Mouse (Mus musculus) myocyte (in vitro differentiated cells): ENCODE measurements around the gene Bahcc1. TPM values are rescaled to one million over a fixed set of nuclear protein-coding genes. Genes with fewer than 3 reads are reported as not detected.

Experiments used
- H3K27me3 ChIP-seq: one replicate; pipeline ENCODE4 v1.6.1; 2011; ENCODE audit not compliant: control insufficient read depth, insufficient read depth, insufficient read length
- H3K36me3 ChIP-seq: one replicate; pipeline ENCODE4 v1.6.1; 2011; ENCODE audit not compliant: control insufficient read depth, insufficient read depth
- H3K4me2 ChIP-seq: one replicate; pipeline ENCODE4 v1.6.1; 2011; ENCODE audit warnings: low read depth, control low read depth
- H3K4me3 ChIP-seq: one replicate; pipeline ENCODE4 v1.5.1; 2011; ENCODE audit warnings: mild to moderate bottlenecking, control low read depth, moderate library complexity
- H3K79me2 ChIP-seq: one replicate; pipeline ENCODE4 v1.6.1; 2011; ENCODE audit not compliant: control insufficient read depth, insufficient read depth
- H3ac ChIP-seq: one replicate; pipeline ENCODE4 v1.6.1; 2011; ENCODE audit not compliant: control insufficient read depth, insufficient read length
- CEBPB ChIP-seq: IDR thresholded peaks from 2 replicates; pipeline ENCODE4 v1.6.1; 2011; ENCODE audit warnings: mild to moderate bottlenecking, moderate library complexity; ENCODE audit not compliant: poor library complexity, insufficient read depth, severe bottlenecking
- E2F4 ChIP-seq: IDR thresholded peaks from one replicate; pipeline ENCODE4 v1.6.1; 2011; ENCODE audit warnings: mild to moderate bottlenecking, control low read depth, moderate library complexity; ENCODE audit not compliant: insufficient read depth
- MAX ChIP-seq: IDR thresholded peaks from one replicate; pipeline ENCODE4 v1.6.1; 2011; ENCODE audit warnings: low read depth, mild to moderate bottlenecking, control low read depth
- MYOD1 ChIP-seq, 3 experiments: IDR thresholded peaks; one replicate each; pipeline ENCODE4 v1.6.1; 2011; ENCODE audit warnings: control low read depth in 2 of 3, low read depth in 2 of 3, mild to moderate bottlenecking in 2 of 3, moderate library complexity in 1 of 3; ENCODE audit not compliant: insufficient read length in 2 of 3, control insufficient read depth in 1 of 3
- MYOG ChIP-seq, 3 experiments: IDR thresholded peaks; one replicate each; pipeline ENCODE4 v1.6.1; 2011; ENCODE audit warnings: control low read depth in 2 of 3, low read depth in 2 of 3, mild to moderate bottlenecking in 2 of 3; ENCODE audit not compliant: insufficient read length in 2 of 3, control insufficient read depth in 1 of 3, insufficient read depth in 1 of 3
- POLR2A ChIP-seq: IDR thresholded peaks from one replicate; pipeline ENCODE4 v1.6.1; 2011; ENCODE audit warnings: low read depth, mild to moderate bottlenecking, control low read depth, moderate library complexity; ENCODE audit not compliant: insufficient read length
- POLR2AphosphoS2 ChIP-seq: IDR thresholded peaks from one replicate; pipeline ENCODE4 v1.6.1; 2011; ENCODE audit warnings: low read depth, control low read depth; ENCODE audit not compliant: insufficient read length
- REST ChIP-seq: IDR thresholded peaks from one replicate; pipeline ENCODE4 v1.6.1; 2011; ENCODE audit warnings: mild to moderate bottlenecking, control low read depth, moderate library complexity; ENCODE audit not compliant: insufficient read depth, insufficient read length
- SRF ChIP-seq: IDR thresholded peaks from one replicate; pipeline ENCODE4 v1.6.1; 2011; ENCODE audit warnings: low read depth; ENCODE audit not compliant: control insufficient read depth, insufficient read length
- TCF12 ChIP-seq: IDR thresholded peaks from one replicate; pipeline ENCODE4 v1.6.1; 2011; ENCODE audit warnings: mild to moderate bottlenecking, control low read depth; ENCODE audit not compliant: poor library complexity, insufficient read depth, severe bottlenecking
- TCF3 ChIP-seq: IDR thresholded peaks from one replicate; pipeline ENCODE4 v1.6.1; 2011; ENCODE audit warnings: low read depth, control low read depth; ENCODE audit not compliant: insufficient read length
- USF1 ChIP-seq: IDR thresholded peaks from one replicate; pipeline ENCODE4 v1.6.1; 2011; ENCODE audit warnings: low read depth, mild to moderate bottlenecking, control low read depth, moderate library complexity
- polyA plus RNA-seq: library from polyadenylated mRNA; unstranded; fragments of >200 nt; fragmentation: generic; extraction: Trizol; gene quantifications from one replicate; pipeline ENCODE4 v1.2.1, GENCODE M21; 2012; ENCODE audit warnings: missing spikeins

The Bahcc1 gene
- 6.3 TPM for polyA plus RNA-seq

DNA sequence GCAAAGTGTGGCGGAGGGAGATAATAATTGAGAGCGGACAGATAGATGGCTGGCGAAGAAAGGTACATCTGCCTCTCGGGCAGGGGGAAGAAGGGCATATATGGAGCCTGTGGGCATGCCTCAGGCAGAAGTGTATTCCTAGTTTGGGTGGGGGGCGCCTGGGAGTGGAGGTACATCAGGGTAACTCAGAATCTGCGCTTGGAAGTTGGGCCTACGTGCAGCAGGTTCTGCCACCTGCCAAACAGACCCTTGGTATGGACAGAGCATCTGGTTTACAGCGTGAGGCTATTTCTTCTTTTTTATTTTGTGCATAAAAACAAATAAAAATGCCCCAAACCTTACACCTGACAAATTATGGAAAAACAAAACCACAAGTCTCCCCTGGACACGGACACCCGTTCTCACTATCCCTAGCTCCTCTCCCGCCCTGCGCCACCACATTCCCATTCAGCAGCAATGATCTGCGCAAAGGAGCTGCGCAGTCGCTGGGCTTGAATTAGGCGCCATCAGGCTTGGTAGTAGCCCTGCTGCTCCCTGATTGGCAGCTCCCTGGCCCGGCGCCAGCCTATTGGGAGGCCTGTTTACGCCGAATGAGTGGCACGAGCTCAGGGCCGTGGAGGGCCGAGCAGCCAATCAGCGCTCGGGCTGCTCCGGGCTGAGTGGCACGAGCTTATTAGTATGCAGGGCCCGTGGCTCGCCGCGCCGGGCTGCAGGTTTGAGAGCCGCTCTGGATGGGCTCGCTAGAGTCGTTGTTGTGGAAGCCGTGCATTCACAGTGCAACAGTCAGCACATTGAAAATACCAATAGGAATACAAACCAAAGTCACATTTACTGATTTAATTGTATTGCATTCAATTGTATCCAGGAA is at the start of gene Bahcc1:
TSS of gene Bahcc1 (plus strand) at position 718 of the 868 bp plus-strand sequence.
- Histone ChIP-seq H3K79me2 (peaks cover 57% of the 10 kb centered on the region), H3K4me2 (peak within 1 kb of the TSS; percentile 100), H3K36me3 (no peaks in the 10 kb centered on the region), H3ac (peak within 1 kb of the TSS; percentile 94), H3K4me3 (peak within 1 kb of the TSS; percentile 84), H3K27me3 (no peaks in the 10 kb centered on the region)
- TF ChIP-seq MYOG (IDR thresholded peaks at IDR 0.05; ENCODE audit: control insufficient read depth in 1 of 3, insufficient read depth in 1 of 3, insufficient read length in 2 of 3, low read depth in 2 of 3) (no peak), POLR2AphosphoS2 (peak; percentile 90), REST (no peak), MYOD1 (IDR thresholded peaks at IDR 0.05; ENCODE audit: control insufficient read depth in 1 of 3, insufficient read length in 2 of 3, low read depth in 2 of 3) (no peak), MAX (no peak), CEBPB (no peak), TCF3 (no peak), E2F4 (peak; percentile 94), USF1 (peak; percentile 24), SRF (peak; percentile 49), POLR2A (peak; percentile 94), TCF12 (no peak)

DNA sequence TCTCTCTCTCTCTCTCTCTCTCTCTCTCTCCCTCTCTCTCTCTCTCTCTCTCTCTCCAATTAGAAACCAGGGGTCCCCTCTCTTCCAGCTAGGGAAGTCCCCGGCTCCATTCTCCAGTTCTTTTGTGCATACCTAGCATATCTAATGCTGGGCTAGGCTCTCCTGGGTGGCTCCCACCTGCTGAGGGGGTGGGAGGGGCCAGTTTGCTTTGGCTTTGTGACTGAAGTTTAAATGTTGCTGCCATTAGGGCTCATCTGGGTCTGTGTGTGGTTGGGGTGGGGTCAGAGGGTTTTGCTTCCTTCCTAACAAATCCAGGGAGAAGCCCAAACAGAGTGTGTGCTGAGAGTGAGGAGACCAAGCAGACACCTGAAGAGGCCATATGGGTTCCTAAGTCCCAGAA is 49.6 kb upstream of the Bahcc1 start:
- no peak overlapping the region for H3ac ChIP-seq
- no peak overlapping the region for H3K4me2 ChIP-seq
- no peaks in the 10 kb centered on the region for H3K27me3 ChIP-seq
- H3K4me3 ChIP-seq = no peak overlapping the region
- H3K36me3 ChIP-seq = no peaks in the 10 kb centered on the region
- TF ChIP-seq REST (no peak), SRF (no peak), POLR2A (no peak), E2F4 (no peak), TCF3 (no peak), MYOD1 (IDR thresholded peaks at IDR 0.05; ENCODE audit: control insufficient read depth in 1 of 3, insufficient read length in 2 of 3, low read depth in 2 of 3) (no peak), CEBPB (no peak), MYOG (IDR thresholded peaks at IDR 0.05; ENCODE audit: control insufficient read depth in 1 of 3, insufficient read depth in 1 of 3, insufficient read length in 2 of 3, low read depth in 2 of 3) (no peak), USF1 (no peak), MAX (no peak), TCF12 (no peak), POLR2AphosphoS2 (no peak)
- peaks cover 15% of the 10 kb centered on the region for H3K79me2 ChIP-seq

DNA sequence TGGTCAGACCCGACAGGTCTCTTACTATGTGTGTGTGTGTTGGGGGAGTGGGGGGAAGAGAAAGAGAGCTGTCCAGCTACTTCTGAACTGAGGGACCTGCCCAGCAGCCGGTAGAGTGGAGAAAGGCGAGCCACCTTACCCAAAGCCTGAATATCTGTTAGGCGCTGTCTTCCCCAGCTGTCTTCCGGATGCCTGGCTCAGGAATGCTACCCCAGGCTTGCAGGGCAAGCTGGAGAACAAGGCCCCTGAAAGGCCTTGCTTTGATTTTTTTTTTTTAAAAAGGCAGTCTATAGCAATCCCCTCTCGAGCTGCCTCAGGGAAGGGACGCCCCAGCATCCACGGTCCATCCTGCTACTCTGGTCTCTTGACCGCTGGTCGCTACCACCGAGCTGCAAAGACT is 49.0 kb upstream of the Bahcc1 start:
- TF ChIP-seq MYOG (IDR thresholded peaks at IDR 0.05; ENCODE audit: control insufficient read depth in 1 of 3, insufficient read depth in 1 of 3, insufficient read length in 2 of 3, low read depth in 2 of 3) = peak in 1 of 3 experiments; percentile 51
- no peak for TF ChIP-seq USF1
- H3K27me3 ChIP-seq = no peaks in the 10 kb centered on the region
- H3K79me2 ChIP-seq = peaks cover 20% of the 10 kb centered on the region
- no peak overlapping the region for H3K4me2 ChIP-seq
- no peak overlapping the region for H3K4me3 ChIP-seq
- H3ac ChIP-seq = no peak overlapping the region
- H3K36me3 ChIP-seq = no peaks in the 10 kb centered on the region

DNA sequence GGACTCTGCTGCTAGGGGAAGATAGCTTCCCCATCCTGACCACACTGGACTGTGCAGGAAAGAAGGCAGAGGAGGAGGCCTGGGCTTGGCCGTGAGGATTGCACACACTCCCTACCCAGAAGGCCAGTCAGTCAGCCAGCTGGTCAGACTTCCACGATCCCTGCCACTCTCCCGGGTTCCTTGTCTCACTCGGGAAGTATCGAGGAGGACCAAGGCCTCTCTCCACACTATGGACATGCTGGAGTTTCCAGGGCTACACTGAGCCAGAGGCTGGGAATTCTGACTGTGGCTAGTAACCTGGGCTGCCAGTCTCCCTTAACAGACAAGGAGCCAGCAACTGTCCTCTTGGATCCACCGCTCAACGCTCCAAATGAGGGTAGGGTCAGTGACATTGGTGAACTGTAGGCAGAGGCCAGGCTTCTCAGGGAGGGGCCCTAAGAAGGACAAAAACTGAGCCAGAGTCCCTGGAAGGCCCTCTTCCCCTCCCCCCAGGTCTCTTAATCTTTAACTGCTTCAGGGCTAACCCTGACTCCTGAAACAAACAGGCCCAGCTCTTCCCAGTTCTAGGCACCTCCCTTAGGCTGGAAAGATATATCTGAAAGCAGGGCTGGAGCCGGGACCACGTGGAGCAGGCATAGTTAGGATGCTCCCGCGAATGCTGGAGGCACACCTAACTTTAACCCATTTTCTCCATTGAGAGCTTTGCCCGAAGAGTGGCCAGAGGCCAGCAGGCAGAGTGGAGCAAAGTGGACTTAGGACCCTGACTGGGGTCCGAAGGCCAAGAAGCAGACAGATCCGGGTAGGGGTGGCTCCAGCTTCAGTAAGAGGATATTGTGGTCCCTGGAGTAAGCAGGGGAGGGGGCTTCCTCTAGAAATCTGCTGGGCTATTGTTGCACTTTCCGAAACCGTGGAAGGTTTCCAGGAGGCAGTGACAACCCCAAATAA is 48.1 kb upstream of the Bahcc1 start:
- TF ChIP-seq POLR2AphosphoS2 = peak; percentile 26
- no peak for TF ChIP-seq CEBPB

DNA sequence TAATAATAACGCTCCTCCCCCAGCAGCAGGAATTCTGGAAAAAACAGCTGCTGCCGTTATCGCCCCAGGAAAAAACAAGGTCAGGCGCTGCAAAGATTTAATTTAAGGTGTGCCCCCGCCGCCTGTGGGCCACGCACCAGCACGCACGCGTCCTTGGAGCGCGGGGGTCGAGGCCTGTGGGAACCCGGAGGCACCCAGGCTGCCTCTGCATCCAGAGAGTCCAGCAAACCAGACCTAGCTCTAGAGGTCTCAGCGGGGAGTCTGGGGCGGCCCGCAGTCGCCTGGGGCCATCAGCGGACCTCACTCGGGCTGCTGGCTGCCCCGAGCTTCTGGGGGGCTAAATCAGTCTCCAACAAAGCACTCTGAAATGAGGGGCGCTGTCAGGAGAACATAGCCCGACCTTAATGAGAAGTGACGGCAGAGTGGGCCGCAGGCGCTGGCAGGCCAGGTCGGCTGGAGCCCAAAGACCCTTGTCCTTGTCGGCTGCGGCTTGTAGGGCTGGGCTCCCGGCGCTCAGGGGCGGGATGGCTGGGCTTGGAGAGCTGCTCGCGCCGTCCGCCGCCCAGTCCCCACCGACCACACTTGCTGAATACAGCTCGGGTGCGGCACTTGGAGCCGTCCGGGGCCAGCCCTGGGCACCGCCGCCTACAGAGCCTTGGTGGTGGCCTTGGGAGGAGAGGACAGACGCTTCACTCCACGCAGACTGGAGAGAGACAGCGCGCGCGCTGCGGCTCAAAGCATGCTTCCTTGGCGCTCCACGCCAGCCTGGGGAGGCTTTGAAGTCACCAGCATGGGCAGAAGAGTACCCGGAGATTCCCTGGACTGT is 47.2 kb upstream of the Bahcc1 start:
- peak overlapping the region; percentile 13 for H3ac ChIP-seq
- H3K27me3 ChIP-seq = no peaks in the 10 kb centered on the region
- peak overlapping the region; percentile 96 for H3K4me2 ChIP-seq
- no peaks in the 10 kb centered on the region for H3K36me3 ChIP-seq
- TF ChIP-seq USF1 = no peak
- TF ChIP-seq MAX = no peak
- TF ChIP-seq CEBPB = no peak
- TF ChIP-seq POLR2A = peak; percentile 30
- peak in 1 of 3 experiments; percentile 46 for TF ChIP-seq MYOG (IDR thresholded peaks at IDR 0.05; ENCODE audit: control insufficient read depth in 1 of 3, insufficient read depth in 1 of 3, insufficient read length in 2 of 3, low read depth in 2 of 3)
- TF ChIP-seq SRF = no peak
- TF ChIP-seq E2F4 = no peak
- TF ChIP-seq POLR2AphosphoS2 = peak; percentile 58
- no peak for TF ChIP-seq TCF12
- TF ChIP-seq REST = no peak
- TF ChIP-seq MYOD1 (IDR thresholded peaks at IDR 0.05; ENCODE audit: control insufficient read depth in 1 of 3, insufficient read length in 2 of 3, low read depth in 2 of 3) = no peak
- no peak for TF ChIP-seq TCF3
- peaks cover 25% of the 10 kb centered on the region for H3K79me2 ChIP-seq
- H3K4me3 ChIP-seq = peak overlapping the region; percentile 96

More for the DNA sequence above, 48.1 kb upstream of the Bahcc1 start:
- H3K4me2 ChIP-seq = peak overlapping the region; percentile 96
- no peaks in the 10 kb centered on the region for H3K27me3 ChIP-seq
- no peaks in the 10 kb centered on the region for H3K36me3 ChIP-seq
- H3K4me3 ChIP-seq = peak overlapping the region; percentile 96
- H3K79me2 ChIP-seq = peaks cover 25% of the 10 kb centered on the region
- H3ac ChIP-seq = no peak overlapping the region
